Mouse (Mus musculus): ENCODE data around the gene Thsd4.

GRCm38 (mm10) chr9:60482165-60482564 lies 39.7 kb downstream of the Thsd4 start:
- TF ChIP-seq POLR2A (IDR thresholded peaks at IDR 0.05; ENCODE audit: control insufficient read depth, extremely low read depth, insufficient read depth, low read length, poor library complexity) (no peak), CTCF (IDR thresholded peaks at IDR 0.05; ENCODE audit: borderline replicate concordance, control insufficient read depth, extremely low read depth, insufficient read depth, low read length, poor library complexity) (no peak)
